8 mouse cellular contexts compared by ENCODE assay signal in the genomic region with DNA sequence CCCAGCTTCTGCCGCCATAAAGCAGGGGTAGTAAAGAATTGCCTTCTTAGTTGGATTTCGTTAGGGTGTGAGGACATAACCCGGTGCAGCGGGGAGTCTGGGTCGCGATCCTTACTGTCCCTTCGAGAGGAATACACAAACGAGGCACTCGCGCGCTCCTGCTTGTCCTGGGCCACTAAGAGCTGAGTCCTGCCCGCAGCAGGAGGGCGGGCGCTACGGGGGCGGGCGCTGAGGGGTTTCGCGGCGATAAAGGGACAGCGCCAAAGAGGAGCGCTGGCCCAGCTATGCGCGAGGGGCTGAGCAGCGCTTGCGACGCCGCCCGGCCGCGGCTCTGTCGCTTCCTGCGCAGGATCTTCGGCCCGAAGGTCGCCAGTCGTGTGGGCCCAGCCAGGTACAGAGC. TPM values are rescaled to one million over a fixed set of nuclear protein-coding genes. Genes with fewer than 3 reads are reported as not detected.
DNase-seq lines count a peak whose midpoint lies in the region; ATAC-seq and TF ChIP-seq lines count a peak whose summit lies in the region.

No protein-coding gene starts in this region.

- H3K9me3 ChIP-seq in forebrain, embryonic 16.5 days (ENCODE audit: control insufficient read depth, low read length) = peaks cover 2% of the 10 kb centered on the region; the same call in 1 of the 2 replicates
- H3K9me3 ChIP-seq in hindbrain, postnatal 0 days (ENCODE audit: low read length) = no peaks in the 10 kb centered on the region
- H3K9me3 ChIP-seq in liver, embryonic 15.5 days (replicated peaks) = no peaks in the 10 kb centered on the region
- no peaks in the 10 kb centered on the region for H3K9me3 ChIP-seq in neural tube, embryonic 12.5 days

- no peak overlapping the region for H3K27ac ChIP-seq in forebrain, embryonic 16.5 days (ENCODE audit: low read length)
- H3K27ac ChIP-seq in hindbrain, postnatal 0 days = no peak overlapping the region
- H3K27ac ChIP-seq in liver, embryonic 15.5 days (replicated peaks) = no peak overlapping the region
- no peak overlapping the region for H3K27ac ChIP-seq in neural tube, embryonic 12.5 days

- H3K36me3 ChIP-seq in forebrain, embryonic 16.5 days (ENCODE audit: control insufficient read depth, insufficient read depth) = no peaks in the 10 kb centered on the region
- H3K36me3 ChIP-seq in hindbrain, postnatal 0 days (ENCODE audit: insufficient read depth, low read length) = no peaks in the 10 kb centered on the region
- H3K36me3 ChIP-seq in liver, embryonic 15.5 days (replicated peaks) = no peaks in the 10 kb centered on the region
- no peaks in the 10 kb centered on the region for H3K36me3 ChIP-seq in neural tube, embryonic 12.5 days

- peak overlapping the region; percentile 37 for H3K4me3 ChIP-seq in forebrain, embryonic 16.5 days (replicated peaks; ENCODE audit: low read length)
- peak overlapping the region; percentile 31 for H3K4me3 ChIP-seq in hindbrain, postnatal 0 days (ENCODE audit: low read length)
- peak overlapping the region; percentile 32 for H3K4me3 ChIP-seq in liver, embryonic 15.5 days (replicated peaks)
- peak overlapping the region; percentile 34 for H3K4me3 ChIP-seq in neural tube, embryonic 12.5 days

- under 1% methylated on average over 37 of the region's 37 CpGs for WGBS in forebrain, embryonic 16.5 days
- under 1% methylated on average over 37 of the region's 37 CpGs for WGBS in hindbrain, postnatal 0 days
- WGBS in liver, embryonic 15.5 days (ENCODE audit: insufficient replicate concordance) = under 1% methylated on average over 37 of the region's 37 CpGs
- WGBS in neural tube, embryonic 12.5 days = under 1% methylated on average over 37 of the region's 37 CpGs

- TF ChIP-seq CTCF in hindbrain, postnatal 0 days (IDR thresholded peaks at IDR 0.05; ENCODE audit: low read depth) = no peak

- H3K4me1 ChIP-seq in forebrain, embryonic 16.5 days (replicated peaks; ENCODE audit: control insufficient read depth, insufficient read depth, low read length) = peaks cover 11% of the 10 kb centered on the region
- H3K4me1 ChIP-seq in hindbrain, postnatal 0 days (ENCODE audit: insufficient read depth, low read length) = 0 out of 2 replicates have a peak, but pooled peaks cover 5% of the 10 kb centered on the region
- H3K4me1 ChIP-seq in liver, embryonic 15.5 days (replicated peaks) = no peaks in the 10 kb centered on the region
- no peaks in the 10 kb centered on the region; the same call in 1 of the 2 replicates for H3K4me1 ChIP-seq in neural tube, embryonic 12.5 days

- ATAC-seq in forebrain, embryonic 16.5 days = no peak
- ATAC-seq in hindbrain, postnatal 0 days = no peak
- no peak for ATAC-seq in liver, embryonic 15.5 days (ENCODE audit: insufficient read depth)
- ATAC-seq in neural tube, embryonic 12.5 days (ENCODE audit: low FRiP score, low read depth) = no peak

- H3K9ac ChIP-seq in forebrain, embryonic 16.5 days (replicated peaks; ENCODE audit: low read depth, low read length) = peak overlapping the region; percentile 51
- H3K9ac ChIP-seq in hindbrain, postnatal 0 days (replicated peaks; ENCODE audit: low read length) = no peak overlapping the region; the same call in 1 of the 2 replicates
- no peak overlapping the region for H3K9ac ChIP-seq in liver, embryonic 15.5 days
- 0 out of 2 replicates have a peak overlapping the region, but pooled peaks have one; percentile 21 for H3K9ac ChIP-seq in neural tube, embryonic 12.5 days

- H3K4me2 ChIP-seq in forebrain, embryonic 16.5 days (ENCODE audit: low read length) = peak overlapping the region; percentile 57
- peak overlapping the region; percentile 54 for H3K4me2 ChIP-seq in hindbrain, postnatal 0 days (ENCODE audit: low read depth, low read length)
- peak overlapping the region; percentile 55 for H3K4me2 ChIP-seq in liver, embryonic 15.5 days
- peak overlapping the region; percentile 63 for H3K4me2 ChIP-seq in neural tube, embryonic 12.5 days (replicated peaks)

- DNase-seq in urinary bladder, postnatal 14 days (ENCODE audit: low spot score) = peak; percentile 17
- DNase-seq in urinary bladder, postnatal 10 days (ENCODE audit: low spot score) = no peak
- DNase-seq in hindbrain, postnatal 0 days (ENCODE audit: low spot score) = peak; percentile 9
- no peak for DNase-seq in frontal cortex, postnatal 25 days (ENCODE audit: low spot score in 2 of 2)
- DNase-seq in layer of hippocampus, adult 9-10 months (ENCODE audit: low spot score) = no peak

- H3K27me3 ChIP-seq in forebrain, embryonic 16.5 days (replicated peaks; ENCODE audit: control insufficient read depth, insufficient read depth, low read length) = peaks cover 36% of the 10 kb centered on the region
- peaks cover 34% of the 10 kb centered on the region for H3K27me3 ChIP-seq in hindbrain, postnatal 0 days (ENCODE audit: insufficient read depth, low read length)
- H3K27me3 ChIP-seq in liver, embryonic 15.5 days = peaks cover 51% of the 10 kb centered on the region
- peaks cover 39% of the 10 kb centered on the region for H3K27me3 ChIP-seq in neural tube, embryonic 12.5 days (replicated peaks)

RNA-seq across cellular contexts. Expression of a gene that starts 4.3 kb away (rescaled TPM):
- 1.2 and 1.4 TPM in 2 replicates for polyA plus RNA-seq in forebrain, embryonic 16.5 days (2015; fragmentation: Nextera tagmentation; extraction: Ambion mirVana)
- 0.21 and 0.36 TPM in 2 replicates for total RNA-seq in hindbrain, postnatal 0 days (2014; rRNA removed)
- 0.41 and 0.52 TPM in 2 replicates for polyA plus RNA-seq in hindbrain, postnatal 0 days (2015; fragmentation: Nextera tagmentation; extraction: Ambion mirVana)
- 0.03 and 0.06 TPM in 2 replicates for polyA plus RNA-seq in liver, embryonic 15.5 days (2015; fragmentation: Nextera tagmentation; extraction: Ambion mirVana)
- polyA plus RNA-seq in neural tube, embryonic 12.5 days (2016; fragmentation: Nextera tagmentation; extraction: Ambion mirVana) = 0.56 and 1.2 TPM in 2 replicates

RNA-seq across cellular contexts. Expression of a gene that starts 59.8 kb away (rescaled TPM):
- polyA plus RNA-seq in forebrain, embryonic 16.5 days (2015; fragmentation: Nextera tagmentation; extraction: Ambion mirVana) = 6.8 and 8.3 TPM in 2 replicates
- 19.0 and 21.8 TPM in 2 replicates for total RNA-seq in hindbrain, postnatal 0 days (2014; rRNA removed)
- polyA plus RNA-seq in hindbrain, postnatal 0 days (2015; fragmentation: Nextera tagmentation; extraction: Ambion mirVana) = 23.3 and 24.0 TPM in 2 replicates
- polyA plus RNA-seq in liver, embryonic 15.5 days (2015; fragmentation: Nextera tagmentation; extraction: Ambion mirVana) = 154 and 177 TPM in 2 replicates
- polyA plus RNA-seq in neural tube, embryonic 12.5 days (2016; fragmentation: Nextera tagmentation; extraction: Ambion mirVana) = 7.9 and 10.3 TPM in 2 replicates

Comparison
In these comparisons a context has a peak if more than half of its experiments do, and no peak if none do; other contexts are left out.
1. DNase-seq: peak in urinary bladder, postnatal 14 days (single experiment) and hindbrain, postnatal 0 days (single experiment); none in urinary bladder, postnatal 10 days (single experiment), frontal cortex, postnatal 25 days (0 of 2) and layer of hippocampus, adult 9-10 months (single experiment).
2. H3K9ac ChIP-seq: peak in forebrain, embryonic 16.5 days (single experiment) and neural tube, embryonic 12.5 days (single experiment); none in hindbrain, postnatal 0 days (single experiment) and liver, embryonic 15.5 days (single experiment).
3. Peak in every context shown above with its lines, with median percentiles within 50 percentile points of each other: H3K4me2 ChIP-seq and H3K4me3 ChIP-seq.